ENCODE assay signal across 9 mouse cellular contexts in genomic region chr1:135148476-135148875, GRCm38 (mm10). TPM values are rescaled to one million over a fixed set of nuclear protein-coding genes. Genes with fewer than 3 reads are reported as not detected.
DNase-seq lines count a peak whose midpoint lies in the region; ATAC-seq lines count a peak whose summit lies in the region.
"Had no signal": no experiment of that assay in that cellular context is flagged by ENCODE, and none has a peak within 500 bp of the region (broad histone marks: within the 10 kb centered on the region; RNA-seq: fewer than 3 reads in every experiment).

No protein-coding gene starts in this region.

- H3K36me3 ChIP-seq in lung, embryonic 15.5 days = no peaks in the 10 kb centered on the region
- H3K36me3 ChIP-seq in forebrain, embryonic 10.5 days (replicated peaks) = peaks cover 18% of the 10 kb centered on the region
- H3K36me3 ChIP-seq in limb, embryonic 11.5 days (ENCODE audit: control insufficient read depth, insufficient read depth, low read length) = no peaks in the 10 kb centered on the region
- H3K36me3 ChIP-seq in neural tube, embryonic 15.5 days = peaks cover 11% of the 10 kb centered on the region; the same call in 1 of the 2 replicates

- no peak overlapping the region for H3K9ac ChIP-seq in lung, embryonic 15.5 days
- H3K9ac ChIP-seq in limb, embryonic 11.5 days (ENCODE audit: low read length) = no peak overlapping the region
- H3K9ac ChIP-seq in neural tube, embryonic 15.5 days (replicated peaks) = peak overlapping the region; percentile 99

- no peak for ATAC-seq in lung, embryonic 15.5 days (ENCODE audit: borderline replicate concordance, extremely low read depth, low FRiP score, low TSS enrichment)
- ATAC-seq in limb, embryonic 11.5 days (ENCODE audit: insufficient number of reproducible peaks, low FRiP score, low TSS enrichment, low read depth) = no peak
- ATAC-seq in neural tube, embryonic 15.5 days (ENCODE audit: low FRiP score) = no peak

- H3K4me3 ChIP-seq in lung, embryonic 15.5 days = peak overlapping the region; percentile 89
- peak overlapping the region; percentile 96 for H3K4me3 ChIP-seq in forebrain, embryonic 10.5 days
- H3K4me3 ChIP-seq in limb, embryonic 11.5 days (ENCODE audit: low read depth, low read length) = peak overlapping the region; percentile 92; the same call in 1 of the 2 replicates
- peak overlapping the region; percentile 99 for H3K4me3 ChIP-seq in neural tube, embryonic 15.5 days (replicated peaks)

- no peaks in the 10 kb centered on the region for H3K9me3 ChIP-seq in lung, embryonic 15.5 days
- no peaks in the 10 kb centered on the region for H3K9me3 ChIP-seq in forebrain, embryonic 10.5 days
- H3K9me3 ChIP-seq in limb, embryonic 11.5 days (ENCODE audit: control insufficient read depth, low read length) = no peaks in the 10 kb centered on the region
- H3K9me3 ChIP-seq in neural tube, embryonic 15.5 days (replicated peaks) = no peaks in the 10 kb centered on the region

- DNase-seq in lung, adult 18-20 months = no peak
- no peak for DNase-seq in forebrain, embryonic 10.5 days (ENCODE audit: extremely low spot score, low spot score)
- DNase-seq in limb, embryonic 11.5 days (ENCODE audit: low spot score) = no peak
- no peak for DNase-seq in layer of hippocampus, postnatal 10 days (ENCODE audit: low spot score in 2 of 2)
- DNase-seq in spleen, postnatal 10 days (ENCODE audit: low spot score in 2 of 2) = no peak
- DNase-seq in cerebellum, postnatal 4 days (ENCODE audit: low spot score in 2 of 2) = no peak
- DNase-seq: gastrocnemius, postnatal 10 days had no signal

- no peaks in the 10 kb centered on the region for H3K27me3 ChIP-seq in lung, embryonic 15.5 days
- H3K27me3 ChIP-seq in forebrain, embryonic 10.5 days (ENCODE audit: poor library complexity, severe bottlenecking) = peaks cover 26% of the 10 kb centered on the region
- no peaks in the 10 kb centered on the region for H3K27me3 ChIP-seq in limb, embryonic 11.5 days (ENCODE audit: control insufficient read depth, insufficient read depth, low read length)
- H3K27me3 ChIP-seq in neural tube, embryonic 15.5 days (replicated peaks) = no peaks in the 10 kb centered on the region

- no peak overlapping the region for H3K27ac ChIP-seq in lung, embryonic 15.5 days
- H3K27ac ChIP-seq in forebrain, embryonic 10.5 days = no peak overlapping the region
- no peak overlapping the region for H3K27ac ChIP-seq in limb, embryonic 11.5 days (replicated peaks; ENCODE audit: low read depth, low read length)
- peak overlapping the region; percentile 99 for H3K27ac ChIP-seq in neural tube, embryonic 15.5 days (replicated peaks)

- H3K4me2 ChIP-seq in lung, embryonic 15.5 days = peak overlapping the region; percentile 91
- peak overlapping the region; percentile 95 for H3K4me2 ChIP-seq in limb, embryonic 11.5 days (ENCODE audit: low read depth, severe bottlenecking)
- peak overlapping the region; percentile 94 for H3K4me2 ChIP-seq in neural tube, embryonic 15.5 days

- H3K4me1 ChIP-seq in lung, embryonic 15.5 days = peaks cover 22% of the 10 kb centered on the region
- peaks cover 28% of the 10 kb centered on the region for H3K4me1 ChIP-seq in forebrain, embryonic 10.5 days
- H3K4me1 ChIP-seq in limb, embryonic 11.5 days (ENCODE audit: control insufficient read depth, insufficient read depth, low read length) = peaks cover 11% of the 10 kb centered on the region
- peaks cover 46% of the 10 kb centered on the region for H3K4me1 ChIP-seq in neural tube, embryonic 15.5 days

- WGBS in lung, embryonic 15.5 days = 64% methylated on average over 4 of the region's 4 CpGs
- 83% methylated on average over 4 of the region's 4 CpGs for WGBS in forebrain, embryonic 10.5 days
- WGBS in limb, embryonic 11.5 days = 82% methylated on average over 4 of the region's 4 CpGs
- 46% methylated on average over 4 of the region's 4 CpGs for WGBS in neural tube, embryonic 15.5 days

RNA-seq across cellular contexts. Expression of gene Arl8a, which starts 1.9 kb away (rescaled TPM):
- polyA plus RNA-seq in lung, embryonic 15.5 days (2015; fragmentation: Nextera tagmentation; extraction: Ambion mirVana) = 42.7 and 47.0 TPM in 2 replicates
- polyA plus RNA-seq in forebrain, embryonic 10.5 days (2016; fragmentation: Nextera tagmentation; extraction: Ambion mirVana) = 37.6 and 39.2 TPM in 2 replicates
- 40.8 and 44.9 TPM in 2 replicates for polyA plus RNA-seq in limb, embryonic 11.5 days (2014; fragmentation: Nextera tagmentation; extraction: Ambion mirVana)
- 314 and 353 TPM in 2 replicates for polyA plus RNA-seq in neural tube, embryonic 15.5 days (2015; fragmentation: Nextera tagmentation; extraction: Ambion mirVana)
- total RNA-seq in layer of hippocampus, postnatal 10 days (2021) = 100 to 1,000 TPM; 393 to 420 TPM

RNA-seq across cellular contexts. Expression of gene Ptpn7, which starts 16.0 kb away (rescaled TPM):
- polyA plus RNA-seq in lung, embryonic 15.5 days (2015; fragmentation: Nextera tagmentation; extraction: Ambion mirVana) = 2.9 and 5.8 TPM in 2 replicates
- polyA plus RNA-seq in forebrain, embryonic 10.5 days (2016; fragmentation: Nextera tagmentation; extraction: Ambion mirVana) = 1.9 and 2.3 TPM in 2 replicates
- polyA plus RNA-seq in limb, embryonic 11.5 days (2014; fragmentation: Nextera tagmentation; extraction: Ambion mirVana) = 1.3 TPM in 2 replicates
- 0.36 and 15.5 TPM in 2 replicates for polyA plus RNA-seq in neural tube, embryonic 15.5 days (2015; fragmentation: Nextera tagmentation; extraction: Ambion mirVana)
- under 1 TPM; 0.11 to 0.14 TPM for total RNA-seq in layer of hippocampus, postnatal 10 days (2021)

RNA-seq across cellular contexts. Expression of gene Gpr37l1, which starts 19.0 kb away (rescaled TPM):
- 0.10 TPM in 1 of 2 replicates, not detected in the other for polyA plus RNA-seq in lung, embryonic 15.5 days (2015; fragmentation: Nextera tagmentation; extraction: Ambion mirVana)
- polyA plus RNA-seq in forebrain, embryonic 10.5 days (2016; fragmentation: Nextera tagmentation; extraction: Ambion mirVana) = not detected in 2 replicates
- 0.12 TPM in 1 of 2 replicates, not detected in the other for polyA plus RNA-seq in limb, embryonic 11.5 days (2014; fragmentation: Nextera tagmentation; extraction: Ambion mirVana)
- 1.4 and 1.7 TPM in 2 replicates for polyA plus RNA-seq in neural tube, embryonic 15.5 days (2015; fragmentation: Nextera tagmentation; extraction: Ambion mirVana)
- total RNA-seq in layer of hippocampus, postnatal 10 days (2021) = 100 to 1,000 TPM; 120 to 129 TPM

RNA-seq across cellular contexts. Expression of gene Lgr6, which starts 43.4 kb away (rescaled TPM):
- polyA plus RNA-seq in lung, embryonic 15.5 days (2015; fragmentation: Nextera tagmentation; extraction: Ambion mirVana) = 11.6 and 12.8 TPM in 2 replicates
- polyA plus RNA-seq in forebrain, embryonic 10.5 days (2016; fragmentation: Nextera tagmentation; extraction: Ambion mirVana) = 0.07 and 0.14 TPM in 2 replicates
- 0.49 and 0.67 TPM in 2 replicates for polyA plus RNA-seq in limb, embryonic 11.5 days (2014; fragmentation: Nextera tagmentation; extraction: Ambion mirVana)
- polyA plus RNA-seq in neural tube, embryonic 15.5 days (2015; fragmentation: Nextera tagmentation; extraction: Ambion mirVana) = 1.6 TPM in 2 replicates
- 1 to 10 TPM; 1.4 to 1.8 TPM for total RNA-seq in layer of hippocampus, postnatal 10 days (2021)
